Mouse (Mus musculus): ENCODE data around the gene Ddx54.

The Ddx54 gene

DNA sequence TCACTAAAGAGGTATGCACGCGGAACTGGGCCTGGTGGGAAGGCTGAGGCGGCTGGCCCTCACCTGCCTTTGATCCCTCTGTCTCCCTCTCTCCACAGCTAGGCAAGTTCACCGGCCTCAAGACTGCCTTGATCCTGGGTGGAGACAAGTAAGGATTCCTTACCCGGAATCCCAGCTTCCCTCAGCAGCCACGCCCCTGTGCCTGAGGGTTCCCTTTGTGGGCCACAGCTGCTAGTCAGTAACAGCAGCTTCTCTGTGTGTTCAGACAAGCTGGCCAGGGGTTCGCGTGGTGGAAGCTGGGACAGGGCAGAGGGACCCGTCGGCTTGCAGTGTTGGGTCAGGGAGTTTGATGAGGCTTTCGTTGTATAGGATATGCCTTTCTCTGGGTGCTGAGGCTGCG, 6.2 kb downstream of the Ddx54 start:
- no peak for TF ChIP-seq GATA4 (IDR thresholded peaks at IDR 0.05; ENCODE audit: insufficient replicate concordance, low read length)

DNA sequence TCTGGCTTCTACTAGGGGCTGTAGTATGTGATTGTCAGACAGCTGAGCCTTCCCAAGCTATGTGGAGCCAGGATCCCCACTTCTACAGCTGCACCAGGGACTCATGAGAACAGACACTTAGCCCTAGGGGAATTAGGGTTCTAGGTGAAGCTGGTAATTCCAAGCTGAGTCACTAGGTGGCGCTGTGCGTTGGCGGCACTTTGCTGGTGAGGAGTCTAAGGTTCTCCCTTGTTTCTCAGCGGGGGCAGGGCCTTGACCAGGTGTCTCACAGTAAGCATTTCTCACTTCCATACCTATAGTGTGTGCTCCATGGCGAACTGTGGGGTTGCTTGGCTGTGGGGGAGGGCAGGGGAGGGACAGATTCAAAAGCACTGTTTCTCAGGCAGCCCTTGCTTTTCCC, 6.7 kb downstream of the Ddx54 start:
- no peak for TF ChIP-seq GATA4 (IDR thresholded peaks at IDR 0.05; ENCODE audit: insufficient replicate concordance, low read length)

DNA sequence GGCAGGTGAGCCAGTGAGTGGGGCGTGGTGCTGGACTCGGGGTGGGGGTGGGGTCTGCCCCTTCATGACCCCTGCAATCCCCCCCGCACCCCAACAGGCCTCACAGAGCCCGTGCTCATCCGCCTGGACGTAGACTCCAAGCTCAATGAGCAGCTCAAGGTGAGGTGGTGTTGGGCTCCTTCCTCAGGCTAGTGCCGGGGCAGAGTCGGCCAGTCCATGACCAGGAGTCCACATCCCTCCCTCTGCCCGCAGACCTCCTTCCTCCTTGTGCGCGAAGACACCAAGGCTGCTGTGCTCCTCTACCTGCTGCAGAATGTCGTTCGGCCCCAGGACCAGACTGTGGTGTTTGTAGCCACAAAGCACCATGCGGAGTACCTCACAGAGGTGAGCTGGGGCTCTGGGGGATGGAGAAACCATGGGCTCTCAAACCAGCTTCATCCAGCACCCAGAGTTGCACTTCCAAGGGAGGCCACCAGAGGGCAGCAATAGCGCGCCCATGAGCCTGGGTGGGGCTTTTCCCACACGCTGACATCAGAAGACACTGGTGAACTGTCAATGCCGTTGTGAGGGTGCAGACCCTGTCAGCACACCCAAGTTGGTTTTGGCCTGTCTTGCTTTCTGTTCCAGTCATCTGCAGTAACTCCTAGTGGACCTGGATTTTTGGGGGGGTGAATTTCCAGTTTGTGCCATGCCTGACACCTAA, 8.0 kb downstream of the Ddx54 start:
- no peak for TF ChIP-seq GATA4 (IDR thresholded peaks at IDR 0.05; ENCODE audit: insufficient replicate concordance, low read length)

DNA sequence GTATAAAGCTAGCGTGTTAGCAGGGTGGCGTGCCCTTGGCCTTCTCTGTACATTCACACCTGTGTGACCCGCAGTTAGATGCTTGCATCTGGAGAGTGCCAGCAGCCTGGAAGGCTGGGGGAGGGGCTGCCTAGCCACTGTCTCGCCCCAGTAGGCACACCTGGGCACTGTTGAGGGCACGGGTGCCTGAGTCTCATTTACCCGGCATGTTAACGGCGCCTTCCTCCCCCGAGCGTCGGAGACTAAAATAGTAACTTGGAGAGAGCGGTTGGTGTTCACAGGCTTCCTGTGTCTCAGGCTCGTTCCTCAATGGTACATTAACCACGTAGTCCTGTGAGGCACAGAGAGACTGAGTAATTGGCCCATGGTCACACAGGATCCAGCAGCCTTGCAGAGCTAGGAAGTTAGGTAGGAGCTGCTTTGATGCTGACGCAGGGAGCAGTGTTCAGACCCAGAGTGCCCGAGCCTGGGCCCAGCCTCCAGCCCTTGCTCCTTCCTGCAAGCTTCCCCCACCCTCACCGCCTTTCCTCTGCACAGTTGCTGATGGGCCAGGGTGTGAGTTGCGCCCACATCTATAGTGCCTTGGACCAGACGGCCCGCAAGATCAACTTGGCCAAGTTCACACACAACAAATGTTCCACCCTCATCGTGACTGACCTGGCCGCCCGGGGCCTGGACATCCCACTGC, 8.7 kb downstream of the Ddx54 start:
- TF ChIP-seq GATA4 (IDR thresholded peaks at IDR 0.05; ENCODE audit: insufficient replicate concordance, low read length), result no peak

DNA sequence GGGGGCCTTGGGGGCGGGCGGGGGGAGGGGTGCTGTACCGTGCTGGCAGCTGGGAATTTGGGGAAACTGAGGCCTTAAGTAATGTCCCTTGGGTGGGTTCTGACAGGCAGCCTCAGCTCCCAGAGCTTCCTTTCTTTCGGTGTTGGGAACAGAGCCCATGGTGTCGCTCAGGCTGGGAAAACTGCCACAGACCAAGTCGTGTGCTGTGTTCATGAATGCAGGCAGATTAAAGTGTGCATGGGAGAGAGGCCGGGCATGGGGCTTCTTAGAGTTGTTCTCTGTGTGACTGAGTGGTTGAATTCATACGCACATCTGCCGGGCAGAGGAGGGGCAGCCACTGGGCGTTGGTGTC, 9.3 kb downstream of the Ddx54 start:
- no peak for TF ChIP-seq GATA4 (IDR thresholded peaks at IDR 0.05; ENCODE audit: insufficient replicate concordance, low read length)

DNA sequence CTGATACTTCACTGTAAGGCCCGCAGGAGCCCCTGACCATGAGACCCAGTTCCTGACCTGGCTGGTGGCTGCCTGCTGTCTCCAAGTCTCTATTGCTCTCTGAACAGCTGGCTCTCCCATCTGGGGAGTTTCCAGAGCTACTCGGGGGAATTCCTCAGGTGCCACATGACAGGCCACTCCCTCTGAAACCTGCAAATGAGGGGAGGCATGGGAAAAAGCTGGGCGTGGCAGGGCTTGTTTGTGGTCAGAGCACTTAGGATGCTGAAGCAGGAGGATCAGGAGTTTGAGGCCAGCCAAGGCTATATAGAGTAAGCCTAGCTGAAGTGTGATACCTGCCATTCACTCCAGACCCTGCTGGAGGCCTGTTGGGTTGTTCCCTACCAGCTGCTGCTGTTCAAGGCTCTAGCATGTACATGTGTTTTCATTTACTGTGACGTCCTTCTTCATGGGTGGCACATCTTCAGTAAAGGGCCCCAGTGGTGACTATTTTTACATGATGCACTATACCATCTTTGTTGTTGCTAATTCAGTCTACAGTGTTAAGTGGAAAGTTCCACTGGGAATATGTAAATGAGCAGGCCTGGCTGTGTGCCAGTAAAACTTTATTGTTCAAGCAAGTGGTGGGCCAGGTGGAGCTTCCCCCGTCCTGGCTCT, 9.8 kb downstream of the Ddx54 start:
- no peak for TF ChIP-seq GATA4 (IDR thresholded peaks at IDR 0.05; ENCODE audit: insufficient replicate concordance, low read length)

DNA sequence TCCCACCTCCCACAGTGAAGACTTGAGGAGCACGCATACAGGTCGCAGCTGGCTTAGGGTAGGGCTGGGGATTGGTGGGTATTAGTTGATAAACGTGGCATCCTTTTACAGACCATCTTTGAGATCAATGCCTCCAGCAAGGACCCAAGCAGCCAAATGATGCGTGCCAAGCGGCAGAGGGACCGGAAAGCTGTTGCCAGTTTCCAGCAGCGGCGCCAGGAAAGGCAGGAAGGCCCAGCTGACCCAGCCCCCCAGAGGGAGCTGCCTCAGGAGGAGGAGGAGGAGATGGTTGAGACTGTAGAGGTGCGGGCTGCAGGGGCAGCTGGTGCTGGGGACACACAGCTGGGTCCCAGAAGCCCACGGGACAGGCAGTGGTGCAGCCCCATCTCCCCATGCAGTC, 11.9 kb downstream of the Ddx54 start:
- TF ChIP-seq GATA4 (IDR thresholded peaks at IDR 0.05; ENCODE audit: insufficient replicate concordance, low read length), result no peak

DNA sequence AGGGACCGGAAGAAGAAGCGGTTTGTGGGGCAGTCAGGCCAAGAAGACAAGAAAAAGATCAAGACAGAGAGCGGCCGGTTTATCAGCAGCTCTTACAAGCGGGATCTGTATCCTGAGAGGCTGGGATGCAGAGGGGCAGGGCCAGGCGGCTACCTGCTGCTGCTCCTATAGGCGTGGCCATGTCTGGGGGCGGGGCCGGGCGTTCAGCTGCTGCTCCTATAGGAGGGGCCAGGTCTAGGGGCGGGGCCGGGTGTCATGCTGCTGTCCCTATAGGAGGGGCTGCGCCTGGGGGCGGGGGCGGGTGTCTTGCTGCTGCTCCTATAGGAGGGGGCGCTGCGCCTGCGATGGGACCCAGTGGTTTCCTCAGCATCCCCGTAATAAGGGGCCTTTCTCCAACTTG, 13.9 kb downstream of the Ddx54 start:
- TF ChIP-seq GATA4 (IDR thresholded peaks at IDR 0.05; ENCODE audit: insufficient replicate concordance, low read length), result no peak

DNA sequence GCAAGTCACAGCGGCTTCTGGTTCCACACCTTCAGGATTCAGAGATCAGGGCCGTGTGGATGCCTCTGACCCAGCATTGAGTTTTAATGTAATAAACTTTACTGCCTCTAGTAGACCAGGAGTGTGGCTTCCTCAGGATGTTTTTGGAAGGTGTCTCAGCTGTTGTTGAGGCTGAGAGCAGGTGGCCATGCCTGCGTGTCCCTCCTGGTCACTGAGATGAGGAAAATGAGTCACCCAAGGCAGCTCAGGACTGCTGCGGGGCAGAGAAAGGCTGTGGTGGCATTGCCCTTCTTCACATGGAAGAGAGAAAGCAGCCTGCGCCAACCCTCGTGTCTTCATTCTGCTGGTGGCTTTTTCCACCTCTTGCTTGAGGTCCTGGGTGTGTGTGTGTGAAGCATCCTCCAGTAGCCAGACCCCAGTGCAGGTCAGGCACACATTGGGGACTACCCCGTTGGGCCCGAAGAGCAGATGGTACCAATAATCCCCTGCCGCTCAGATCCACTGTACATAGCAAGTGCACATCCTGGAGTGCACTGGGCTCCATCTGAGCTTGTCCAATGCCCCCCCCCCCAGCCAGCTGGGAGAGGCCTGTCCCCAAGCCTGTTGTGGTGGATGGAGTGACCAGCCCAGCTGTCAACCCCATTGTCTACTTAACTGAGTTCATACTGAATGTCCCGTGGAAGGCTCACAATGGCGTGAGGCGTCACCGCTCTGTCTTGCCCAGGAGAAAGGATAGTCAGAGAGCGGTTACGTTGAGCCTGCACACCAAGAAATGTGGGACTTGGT, 15.2 kb downstream of the Ddx54 start:
- no peak for TF ChIP-seq GATA4 (IDR thresholded peaks at IDR 0.05; ENCODE audit: insufficient replicate concordance, low read length)

DNA sequence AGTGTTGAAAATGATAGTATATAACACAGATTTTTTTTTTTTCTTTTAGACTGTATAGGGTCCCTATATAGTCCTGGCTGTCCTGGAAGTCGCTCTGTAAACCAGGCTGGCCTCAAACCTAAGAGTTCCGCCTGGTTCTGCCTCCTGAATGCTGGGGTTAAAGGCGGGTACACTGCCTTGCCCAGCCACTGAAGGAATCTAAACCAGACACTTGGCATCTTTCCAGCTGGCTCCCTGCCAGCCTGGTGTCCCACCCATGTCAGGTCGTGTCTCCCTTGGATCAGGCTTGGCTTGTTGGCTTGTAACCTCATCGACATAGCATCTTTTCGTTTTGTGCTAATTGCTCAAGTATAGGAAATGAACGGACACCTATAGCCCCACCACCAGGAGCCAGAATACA, 16.1 kb downstream of the Ddx54 start:
- TF ChIP-seq GATA4 (IDR thresholded peaks at IDR 0.05; ENCODE audit: insufficient replicate concordance, low read length), result no peak

DNA sequence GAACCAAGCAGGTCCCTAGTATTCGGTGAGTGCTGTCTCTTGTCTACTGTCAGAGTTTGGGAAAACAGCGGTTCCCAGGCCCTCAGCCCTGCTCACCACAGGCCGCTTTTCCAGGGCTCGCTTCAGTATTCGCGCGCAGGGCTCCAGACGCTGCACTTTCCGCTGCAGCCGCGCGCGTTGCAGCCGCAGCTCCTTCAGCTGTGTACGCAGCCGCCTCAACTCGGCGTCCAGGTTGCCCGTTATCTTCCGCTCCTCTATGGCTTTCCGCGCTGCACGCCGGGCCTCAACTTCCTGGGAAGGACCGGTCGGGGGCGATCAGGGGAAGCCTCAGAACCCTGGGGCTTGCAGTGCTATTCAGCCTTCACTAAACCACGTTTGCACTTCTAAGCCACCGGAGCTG, 18.6 kb downstream of the Ddx54 start:
- no peak for TF ChIP-seq GATA4 (IDR thresholded peaks at IDR 0.05; ENCODE audit: insufficient replicate concordance, low read length)

DNA sequence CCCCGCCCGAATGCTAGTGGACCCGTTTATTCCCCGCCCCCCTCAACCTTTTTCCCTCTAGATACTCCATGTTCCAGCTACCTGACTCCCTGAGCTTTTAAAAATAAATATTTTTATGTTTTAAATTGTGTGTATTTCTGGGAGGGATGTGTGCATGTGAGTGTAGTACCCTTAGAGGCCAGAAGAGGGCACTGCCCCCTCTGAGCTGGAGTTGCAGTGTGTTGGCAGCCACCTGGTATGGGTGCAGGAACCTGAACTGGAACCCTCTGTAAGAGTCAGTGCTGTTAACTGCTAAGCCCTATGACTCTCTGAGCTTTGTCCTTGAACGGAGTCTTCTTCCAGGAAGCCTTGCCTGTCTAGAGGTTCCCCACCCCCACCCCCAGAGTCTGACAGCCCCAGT, 19.4 kb downstream of the Ddx54 start:
- no peak for TF ChIP-seq GATA4 (IDR thresholded peaks at IDR 0.05; ENCODE audit: insufficient replicate concordance, low read length)

DNA sequence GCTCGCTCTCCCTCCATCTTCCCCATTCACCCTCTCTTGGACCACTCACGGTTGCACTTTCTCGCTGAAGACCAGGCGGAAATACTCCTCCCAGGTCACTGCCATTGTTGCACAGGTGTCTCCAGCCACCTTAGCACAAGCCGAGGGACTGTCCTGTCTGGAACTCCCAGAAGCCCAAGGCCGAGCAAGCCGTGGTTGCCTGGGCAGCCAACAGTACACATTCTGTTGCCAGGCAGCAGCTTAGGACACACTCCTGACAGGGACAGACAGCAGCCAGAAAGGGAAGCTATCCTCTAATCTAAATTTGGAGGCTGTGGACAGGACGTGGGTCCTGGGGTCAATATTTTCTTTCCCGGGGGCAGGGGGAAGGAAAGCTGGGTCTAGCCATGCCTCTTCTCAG, 21.6 kb downstream of the Ddx54 start, which contains the start of gene Cfap73:
Cfap73 (minus strand) TSS at position 105 of the 400 bp plus-strand sequence.
- no peak for TF ChIP-seq GATA4 (IDR thresholded peaks at IDR 0.05; ENCODE audit: insufficient replicate concordance, low read length)

DNA sequence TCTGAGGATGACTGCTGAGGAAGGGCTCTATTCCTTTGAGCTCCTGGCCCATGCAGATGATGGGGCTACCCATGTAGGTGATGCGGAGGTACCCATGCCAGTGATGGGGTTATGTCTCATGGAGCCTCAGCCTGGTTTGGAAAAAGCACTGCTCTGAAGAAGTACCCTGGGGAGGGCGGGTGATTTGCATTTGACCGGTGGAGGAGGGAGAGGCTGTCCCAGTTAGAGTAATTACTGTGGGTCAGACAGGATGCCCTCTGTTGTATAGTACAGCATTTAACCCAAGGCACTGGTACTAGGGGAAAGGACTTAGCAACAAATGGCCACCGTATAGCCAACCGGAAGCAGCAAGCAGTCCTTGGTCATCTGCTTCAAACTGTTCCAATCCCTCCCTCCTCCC, 22.3 kb downstream of the Ddx54 start:
- TF ChIP-seq GATA4 (IDR thresholded peaks at IDR 0.05; ENCODE audit: insufficient replicate concordance, low read length), result no peak

DNA sequence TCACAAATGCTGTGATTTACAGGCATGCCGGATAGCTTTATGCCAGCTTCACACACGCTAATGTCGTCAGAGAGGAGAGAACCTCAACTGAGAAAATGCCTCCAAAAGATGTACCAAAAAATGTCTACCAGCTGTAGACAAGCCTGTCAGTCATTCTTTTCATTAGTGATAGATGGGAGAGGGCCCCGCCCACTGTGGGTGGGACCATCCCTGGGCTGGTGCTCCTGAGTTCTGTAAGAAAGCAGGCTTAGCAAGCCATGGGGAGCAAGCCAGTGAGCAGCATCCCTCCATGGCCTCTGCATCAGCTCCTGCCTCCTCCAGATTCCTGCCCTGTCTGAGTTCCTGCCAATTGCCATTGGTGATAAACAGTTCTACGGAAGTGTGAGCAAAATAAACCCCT, 23.1 kb downstream of the Ddx54 start:
- no peak for TF ChIP-seq GATA4 (IDR thresholded peaks at IDR 0.05; ENCODE audit: insufficient replicate concordance, low read length)

DNA sequence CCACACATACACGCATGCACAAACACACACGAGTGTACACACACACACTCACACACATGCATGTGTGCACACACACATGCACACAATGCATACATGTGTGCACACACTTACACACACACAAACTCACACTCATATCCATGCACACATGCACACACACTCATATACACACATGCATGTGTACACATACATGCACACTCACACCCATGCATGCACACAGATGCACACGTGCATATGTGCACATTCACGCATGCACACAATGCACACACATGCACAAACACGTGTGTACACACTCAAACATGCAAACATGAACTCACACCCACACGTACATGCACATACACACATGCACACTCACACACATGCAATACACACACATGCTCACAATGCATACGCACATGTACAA, 27.6 kb downstream of the Ddx54 start:
- no peak for TF ChIP-seq GATA4 (IDR thresholded peaks at IDR 0.05; ENCODE audit: insufficient replicate concordance, low read length)

Measured in liver, adult (tissue).